Mouse (Mus musculus) liver, embryonic 16.5 days (tissue): ENCODE measurements around the gene Abca3. TPM values are rescaled to one million over a fixed set of nuclear protein-coding genes. Genes with fewer than 3 reads are reported as not detected.
A peak's percentile ranks its signal among the peaks of the same experiment; 100 is the strongest.

ENCODE experiments used
- ATAC-seq: fragments of 200-750 bp; cut with Nextera tagmentation; 2 replicates; pipeline ENCODE4 v1.8.0; 2017; ENCODE audit warnings: low read depth, mild to moderate bottlenecking, moderate number of reproducible peaks, moderate library complexity
- H3K27ac ChIP-seq: fragments of 300-500 bp; sonication (generic); 2 replicates; pipeline ENCODE4 v1.5.1; 2014; ENCODE audit warnings: mild to moderate bottlenecking, low read length
- H3K27me3 ChIP-seq: fragments of 300-500 bp; sonication (generic); 2 replicates; pipeline ENCODE4 v1.6.1; 2014; ENCODE audit warnings: low read depth, low read length, mixed read lengths; ENCODE audit not compliant: control insufficient read depth, insufficient read depth
- H3K36me3 ChIP-seq: fragments of 300-500 bp; sonication (generic); 2 replicates; pipeline ENCODE4 v1.6.1; 2014; ENCODE audit warnings: mild to moderate bottlenecking; ENCODE audit not compliant: control insufficient read depth, insufficient read depth
- H3K4me1 ChIP-seq: fragments of 300-500 bp; sonication (generic); 2 replicates; pipeline ENCODE4 v1.6.1; 2014; ENCODE audit warnings: low read depth, low read length, mixed read lengths; ENCODE audit not compliant: control insufficient read depth
- H3K4me2 ChIP-seq: fragments of 300-500 bp; sonication (generic); 2 replicates; pipeline ENCODE4 v1.6.1; 2014; ENCODE audit warnings: low read depth, low read length, mixed read lengths
- H3K4me3 ChIP-seq: fragments of 300-500 bp; sonication (generic); 2 replicates; pipeline ENCODE4 v1.5.1; 2014; ENCODE audit warnings: low read depth, mild to moderate bottlenecking, low read length
- H3K9ac ChIP-seq: fragments of 300-500 bp; sonication (generic); 2 replicates; pipeline ENCODE4 v1.6.1; 2014; ENCODE audit warnings: low read depth, low read length
- H3K9me3 ChIP-seq: fragments of 300-500 bp; sonication (generic); replicated peaks from 2 replicates; pipeline ENCODE4 v1.6.1; 2016; ENCODE audit warnings: low read length; ENCODE audit not compliant: control insufficient read depth
- WGBS: fragments of 180-500 bp; shearing (Covaris S2); extraction: QIAGEN DNeasy Blood & Tissue Kit; methylation state at CpG from one replicate; pipeline ENCODE4 v1.1.7; 2014; ENCODE audit not compliant: insufficient replicate concordance; 5-methylcytosine and 5-hydroxymethylcytosine counted together
- polyA plus RNA-seq: library from polyadenylated mRNA; unstranded; fragments of >200 nt; fragmentation: Nextera tagmentation; extraction: Ambion mirVana; gene quantifications from 2 replicates; pipeline ENCODE4 v1.2.1, GENCODE M21; 2015

The Abca3 gene
- polyA plus RNA-seq, 1 experiment from 2014 or later: 15.0 TPM

DNA sequence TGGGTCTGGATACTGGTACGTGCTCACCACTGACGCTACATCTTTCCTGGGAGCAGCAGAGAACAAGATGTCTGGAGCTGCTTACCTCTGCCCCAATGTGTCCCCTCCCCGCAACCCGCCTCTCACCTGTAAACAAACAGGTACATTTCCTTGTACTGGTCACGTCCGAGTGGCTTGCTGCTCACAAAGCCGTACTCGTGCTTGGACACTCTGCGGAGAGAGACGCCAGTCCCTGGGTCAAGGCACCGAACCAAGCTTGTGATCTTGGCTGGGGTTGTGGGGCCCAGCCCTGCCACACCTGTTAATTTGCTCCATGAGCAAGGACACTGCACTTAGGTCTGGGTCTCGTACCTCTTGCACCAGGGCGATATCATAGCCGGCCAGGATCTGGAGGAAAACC is 90.4 kb downstream of the Abca3 start:
- WGBS: 84% methylated on average over 14 of the region's 14 CpGs
- no peak overlapping the region for H3K27ac ChIP-seq
- no peak for ATAC-seq
- H3K4me2 ChIP-seq: no peak overlapping the region
- H3K9ac ChIP-seq: no peak overlapping the region
- no peaks in the 10 kb centered on the region for H3K9me3 ChIP-seq
- H3K27me3 ChIP-seq: no peaks in the 10 kb centered on the region
- H3K36me3 ChIP-seq: peaks cover 46% of the 10 kb centered on the region
- H3K4me3 ChIP-seq: no peak overlapping the region
- no peaks in the 10 kb centered on the region for H3K4me1 ChIP-seq

DNA sequence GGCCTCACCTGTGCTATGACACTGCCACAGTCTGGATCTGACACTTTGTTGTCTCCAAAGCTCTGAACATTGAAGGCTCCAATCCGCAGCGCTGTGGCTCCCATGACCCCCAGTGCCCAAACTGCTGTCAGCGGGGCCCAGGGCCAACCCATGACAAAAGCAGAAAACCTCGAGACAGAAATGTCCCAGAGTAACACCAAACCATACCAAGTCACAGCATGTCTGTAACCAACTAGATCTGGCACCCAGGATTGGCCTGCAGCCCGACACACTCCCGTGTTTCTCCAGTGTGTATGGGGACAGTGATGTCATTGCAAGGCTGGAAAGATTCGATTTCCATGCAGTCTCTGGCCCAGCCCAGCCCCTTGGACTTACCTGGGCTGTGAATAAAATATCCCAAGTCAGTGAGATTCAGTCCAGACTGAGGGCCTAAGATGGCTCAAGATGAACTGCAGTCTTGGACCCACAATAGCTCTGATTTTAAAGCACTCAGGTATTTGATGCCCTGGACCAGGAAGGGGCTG is 90.9 kb downstream of the Abca3 start, which contains the start of gene Dnase1l2:
TSS of gene Dnase1l2 (minus strand) at position 474 of the 524 bp plus-strand sequence.
- H3K27ac ChIP-seq: no peak within 1 kb of the TSS
- H3K9me3 ChIP-seq: no peaks in the 10 kb centered on the region
- H3K27me3 ChIP-seq: no peaks in the 10 kb centered on the region
- no peak within 1 kb of the TSS for H3K4me3 ChIP-seq
- peaks cover 46% of the 10 kb centered on the region for H3K36me3 ChIP-seq
- 70% methylated on average over 7 of the region's 7 CpGs for WGBS
- H3K4me2 ChIP-seq: no peak within 1 kb of the TSS
- H3K9ac ChIP-seq: no peak within 1 kb of the TSS
- no peaks in the 10 kb centered on the region for H3K4me1 ChIP-seq
- no peak for ATAC-seq

DNA sequence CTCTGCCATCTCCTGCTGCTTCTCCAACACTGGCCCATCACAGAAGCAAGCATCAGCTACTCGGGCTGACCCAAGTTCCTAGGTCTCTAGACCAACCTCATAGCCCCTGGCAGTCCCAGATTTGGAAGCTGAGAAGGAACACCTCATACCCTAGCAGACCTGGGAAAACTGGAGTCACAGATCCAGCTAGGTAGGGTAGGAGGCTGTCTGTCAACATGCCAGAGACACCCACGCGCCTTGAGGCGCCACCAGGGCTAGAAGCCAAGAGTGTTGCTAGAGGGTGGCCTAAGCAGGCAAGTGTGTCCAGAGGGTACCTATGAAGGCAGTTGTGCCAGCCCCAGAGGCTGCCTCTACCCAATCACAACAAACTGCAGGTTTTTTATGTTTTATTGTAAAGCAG is 91.7 kb downstream of the Abca3 start:
- no peak overlapping the region for H3K4me3 ChIP-seq
- H3K27ac ChIP-seq: no peak overlapping the region
- no peaks in the 10 kb centered on the region for H3K9me3 ChIP-seq
- H3K27me3 ChIP-seq: no peaks in the 10 kb centered on the region
- H3K4me1 ChIP-seq: no peaks in the 10 kb centered on the region
- peaks cover 46% of the 10 kb centered on the region for H3K36me3 ChIP-seq
- H3K9ac ChIP-seq: no peak overlapping the region
- WGBS: 82% methylated on average over 4 of the region's 4 CpGs
- no peak overlapping the region for H3K4me2 ChIP-seq
- no peak for ATAC-seq

DNA sequence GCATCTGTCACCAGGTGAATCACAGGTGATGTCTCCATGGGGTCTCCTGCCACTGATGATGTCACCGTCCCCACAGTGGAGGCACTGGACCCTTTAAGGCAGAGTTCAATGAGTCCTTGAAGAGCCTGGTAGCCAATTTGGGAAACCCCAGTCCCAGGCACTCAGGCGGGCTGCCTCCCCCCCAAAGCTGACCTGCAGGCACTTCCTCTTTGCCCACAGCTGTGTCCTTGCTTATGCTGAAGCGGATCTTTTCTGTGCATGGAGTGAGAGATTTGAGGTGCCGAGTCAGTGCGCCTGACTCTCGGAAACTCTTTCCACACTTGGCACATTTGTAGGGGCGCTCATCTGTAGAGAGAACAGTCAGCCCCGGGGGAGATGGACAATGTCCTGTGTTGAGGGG is 94.8 kb downstream of the Abca3 start:
- H3K36me3 ChIP-seq: peaks cover 41% of the 10 kb centered on the region

DNA sequence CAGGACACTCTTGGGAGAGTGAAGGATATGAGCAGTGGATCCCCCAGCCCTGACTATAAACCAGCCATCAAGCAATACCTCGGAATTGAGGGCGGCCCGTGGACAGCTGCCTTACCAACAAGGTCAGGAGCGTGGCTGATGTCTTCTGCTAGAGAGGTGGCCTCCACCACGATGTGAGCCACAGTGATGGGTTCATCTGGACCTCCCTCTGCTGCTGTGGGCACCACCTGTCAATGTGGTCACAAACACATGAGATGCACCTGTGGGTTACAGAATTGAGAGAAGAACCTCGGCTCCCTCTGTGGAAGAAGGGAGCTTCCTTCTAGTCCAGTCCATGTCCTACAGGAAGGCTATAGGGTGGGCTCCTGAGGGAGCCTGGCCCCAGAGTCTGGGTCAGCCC is 97.8 kb downstream of the Abca3 start:
- H3K36me3 ChIP-seq: peaks cover 31% of the 10 kb centered on the region
- H3K4me3 ChIP-seq: no peak overlapping the region
- no peak overlapping the region for H3K9ac ChIP-seq
- no peaks in the 10 kb centered on the region for H3K27me3 ChIP-seq
- H3K27ac ChIP-seq: no peak overlapping the region
- H3K9me3 ChIP-seq: no peaks in the 10 kb centered on the region
- 79% methylated on average over 6 of the region's 6 CpGs for WGBS
- no peak overlapping the region for H3K4me2 ChIP-seq
- no peak for ATAC-seq
- peaks cover 16% of the 10 kb centered on the region for H3K4me1 ChIP-seq

More for the DNA sequence above, 94.8 kb downstream of the Abca3 start:
- no peak overlapping the region for H3K27ac ChIP-seq
- H3K4me3 ChIP-seq: no peak overlapping the region
- WGBS: 87% methylated on average over 8 of the region's 8 CpGs
- H3K9ac ChIP-seq: no peak overlapping the region
- H3K4me2 ChIP-seq: no peak overlapping the region
- no peaks in the 10 kb centered on the region for H3K27me3 ChIP-seq
- H3K9me3 ChIP-seq: no peaks in the 10 kb centered on the region
- H3K4me1 ChIP-seq: no peaks in the 10 kb centered on the region
- ATAC-seq: no peak

DNA sequence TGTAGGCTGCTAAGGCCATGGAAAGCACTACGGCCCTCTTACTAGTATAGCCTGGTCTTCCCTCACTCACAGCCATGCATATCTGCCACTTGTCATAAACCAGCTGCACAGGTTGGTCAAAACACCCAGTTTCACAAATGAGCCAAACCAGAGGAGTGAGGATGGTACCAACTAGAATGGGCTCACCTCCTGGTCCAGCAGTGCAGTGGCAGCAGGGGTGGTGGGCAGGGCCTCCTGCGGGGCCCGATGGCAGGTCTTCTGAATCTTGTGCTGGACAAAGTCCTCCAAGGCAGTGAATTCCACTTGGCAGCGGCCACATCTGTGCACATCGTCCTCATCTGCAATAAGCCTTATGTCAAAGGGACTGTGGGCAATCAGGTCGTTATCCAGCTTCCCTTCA is 99.5 kb downstream of the Abca3 start:
- WGBS: 83% methylated on average over 6 of the region's 6 CpGs
- Histone ChIP-seq H3K36me3 (peaks cover 16% of the 10 kb centered on the region), H3K4me1 (peaks cover 21% of the 10 kb centered on the region), H3K9ac (no peak overlapping the region), H3K4me3 (no peak overlapping the region), H3K27ac (no peak overlapping the region), H3K4me2 (no peak overlapping the region), H3K27me3 (no peaks in the 10 kb centered on the region), H3K9me3 (no peaks in the 10 kb centered on the region)
- ATAC-seq: no peak

DNA sequence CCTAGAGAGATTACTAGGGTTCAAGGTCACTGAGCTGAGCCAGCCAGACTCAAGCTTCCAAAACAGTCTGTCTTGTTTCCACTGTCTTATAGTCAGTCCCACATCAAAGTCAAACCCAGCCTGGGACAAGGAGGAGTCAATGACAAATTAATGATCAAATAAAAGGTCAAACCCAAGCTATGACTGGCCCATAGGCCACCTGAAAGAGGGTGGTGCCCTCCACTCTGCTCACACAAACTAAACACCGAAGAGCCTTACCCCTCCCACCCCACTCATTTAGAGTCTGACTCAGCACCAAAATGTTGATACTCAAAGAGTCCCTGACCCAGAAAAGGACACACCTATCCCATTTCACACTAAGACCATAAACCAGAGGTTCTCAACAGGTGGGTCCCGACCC is 101.6 kb downstream of the Abca3 start:
- Histone ChIP-seq H3K4me3 (no peak overlapping the region), H3K36me3 (peaks cover 12% of the 10 kb centered on the region), H3K9ac (no peak overlapping the region; the same call in 1 of the 2 replicates), H3K27me3 (no peaks in the 10 kb centered on the region), H3K4me2 (peak overlapping the region; percentile 86), H3K9me3 (no peaks in the 10 kb centered on the region), H3K4me1 (peaks cover 21% of the 10 kb centered on the region), H3K27ac (peak overlapping the region; percentile 99)
- 44% methylated on average over 2 of the region's 2 CpGs for WGBS
- no peak for ATAC-seq

DNA sequence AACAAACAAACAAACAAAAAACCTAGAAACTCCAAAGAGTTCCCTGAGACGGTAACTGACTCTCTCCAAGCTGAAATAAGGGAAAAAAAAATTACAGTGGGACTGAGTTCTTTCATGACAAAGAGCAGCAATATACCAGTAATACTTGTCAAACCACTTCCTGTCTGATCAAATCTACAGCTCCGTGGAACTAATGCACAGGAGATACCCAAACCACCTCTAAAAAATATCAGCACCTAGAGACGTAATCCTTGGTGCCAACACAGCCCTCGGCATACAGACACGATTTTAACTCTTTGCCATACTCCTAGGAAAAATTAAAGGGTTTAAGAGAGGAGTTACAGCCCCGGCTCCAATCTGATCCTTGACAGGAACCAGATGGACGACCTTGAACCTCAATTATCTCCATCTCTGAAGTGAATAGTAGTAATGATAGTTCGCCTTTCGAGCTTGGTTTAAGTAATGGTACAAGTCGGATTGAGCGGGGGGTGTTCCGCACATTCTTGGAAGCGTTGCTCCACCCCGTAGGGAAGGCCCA is 102.5 kb downstream of the Abca3 start:
- ATAC-seq: no peak
- H3K9me3 ChIP-seq: no peaks in the 10 kb centered on the region
- peak overlapping the region; percentile 99 for H3K27ac ChIP-seq
- H3K4me1 ChIP-seq: peaks cover 21% of the 10 kb centered on the region
- H3K4me2 ChIP-seq: peak overlapping the region; percentile 86
- peaks cover 10% of the 10 kb centered on the region for H3K36me3 ChIP-seq
- peak overlapping the region; percentile 82 for H3K4me3 ChIP-seq
- WGBS: 2% methylated on average over 14 of the region's 14 CpGs
- H3K27me3 ChIP-seq: no peaks in the 10 kb centered on the region
- peak overlapping the region; percentile 97 for H3K9ac ChIP-seq

DNA sequence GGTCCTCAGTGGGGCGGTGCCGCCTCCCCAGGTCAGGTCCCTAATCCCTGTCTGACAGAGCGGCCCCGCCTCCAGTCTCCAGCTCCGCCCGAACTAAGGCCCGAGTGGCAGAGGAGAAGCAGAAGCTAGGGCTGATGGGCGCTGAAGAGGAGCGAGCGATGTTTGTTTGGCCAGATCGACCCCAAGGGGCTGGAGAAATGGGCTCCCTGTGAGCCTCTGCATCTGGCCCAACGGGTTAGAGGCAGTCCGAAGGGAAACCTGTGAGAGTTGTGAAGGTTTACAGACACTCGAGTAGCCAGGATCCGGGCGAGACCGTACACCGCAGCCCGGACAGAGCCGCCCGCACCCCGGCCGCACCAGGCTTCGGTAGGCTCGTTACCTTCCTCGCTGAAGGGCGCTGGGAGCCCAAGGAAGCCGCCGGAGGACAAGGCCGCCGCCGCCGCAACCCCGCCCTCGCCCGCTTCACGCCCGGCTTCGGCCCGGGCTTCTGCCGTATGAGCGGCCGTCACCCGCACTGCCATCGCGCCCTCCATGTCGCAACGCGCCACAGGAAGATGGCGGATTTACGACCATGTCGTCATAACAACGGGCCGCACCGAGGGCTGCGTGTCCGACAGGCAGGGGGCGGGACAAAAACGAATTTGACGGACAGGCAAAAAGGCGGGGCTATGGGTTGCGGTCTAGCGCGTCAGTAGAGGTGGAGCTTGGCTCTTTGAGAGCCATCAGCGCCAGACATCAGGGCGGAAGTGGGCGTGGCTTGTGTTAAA is 103.2 kb downstream of the Abca3 start:
- H3K4me3 ChIP-seq: peak overlapping the region; percentile 82
- ATAC-seq: peak; percentile 95
- H3K27me3 ChIP-seq: no peaks in the 10 kb centered on the region
- H3K4me1 ChIP-seq: peaks cover 21% of the 10 kb centered on the region
- H3K9ac ChIP-seq: peak overlapping the region; percentile 97
- H3K27ac ChIP-seq: peak overlapping the region; percentile 99
- H3K9me3 ChIP-seq: no peaks in the 10 kb centered on the region
- peak overlapping the region; percentile 86 for H3K4me2 ChIP-seq
- H3K36me3 ChIP-seq: peaks cover 5% of the 10 kb centered on the region
- under 1% methylated on average over 67 of the region's 67 CpGs for WGBS
